Mouse (Mus musculus) cerebellum, postnatal 36 days (tissue): ENCODE data around the gene Cit.

Experiments used
- DNase-seq, 2 experiments: peaks; one replicate each; pipeline ENCODE4 v3.0.0; 2021 to 2022; ENCODE audit warnings: mixed read lengths in 2 of 2

Cit gene

DNA sequence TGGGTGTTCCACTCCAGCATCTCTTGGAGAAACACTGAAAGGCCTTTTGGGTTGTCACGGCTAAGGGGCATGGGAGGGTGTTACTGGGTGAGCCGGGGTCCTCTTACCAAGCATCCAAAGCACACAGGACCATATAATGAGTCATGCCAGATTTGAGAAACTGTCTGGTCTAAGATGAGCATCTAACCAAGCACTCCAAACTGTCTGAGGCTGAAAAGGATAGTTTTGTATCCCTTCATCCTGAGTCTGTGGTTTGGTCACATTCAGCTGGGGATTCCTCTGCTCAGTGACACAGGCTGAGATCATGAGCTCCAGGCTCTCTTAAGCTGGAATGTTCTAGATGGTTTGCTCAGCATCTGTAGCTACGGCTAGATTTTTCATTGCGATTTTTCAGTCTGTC lies 7.4 kb downstream of the Cit start:
- DNase-seq, result no peak

DNA sequence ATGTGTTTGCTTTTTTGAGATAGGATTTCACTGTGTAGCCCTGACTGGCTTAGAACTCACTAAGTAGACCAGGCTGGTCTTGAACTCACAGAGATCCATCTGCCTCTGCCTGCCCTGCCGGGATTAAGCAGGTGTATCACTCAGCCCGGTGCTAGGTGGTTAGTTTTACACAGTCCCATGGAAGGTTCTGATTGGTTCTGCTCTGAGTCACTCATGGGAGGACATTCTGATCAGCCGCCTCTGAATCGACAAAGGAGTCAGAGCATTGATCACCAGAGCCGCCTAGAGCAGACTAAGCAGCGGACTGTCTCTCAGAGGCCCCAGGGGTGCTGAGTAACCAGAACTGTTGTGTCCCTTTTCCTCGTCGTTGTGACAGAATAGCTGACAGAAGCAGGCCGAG lies 8.6 kb downstream of the Cit start:
- DNase-seq, result no peak

DNA sequence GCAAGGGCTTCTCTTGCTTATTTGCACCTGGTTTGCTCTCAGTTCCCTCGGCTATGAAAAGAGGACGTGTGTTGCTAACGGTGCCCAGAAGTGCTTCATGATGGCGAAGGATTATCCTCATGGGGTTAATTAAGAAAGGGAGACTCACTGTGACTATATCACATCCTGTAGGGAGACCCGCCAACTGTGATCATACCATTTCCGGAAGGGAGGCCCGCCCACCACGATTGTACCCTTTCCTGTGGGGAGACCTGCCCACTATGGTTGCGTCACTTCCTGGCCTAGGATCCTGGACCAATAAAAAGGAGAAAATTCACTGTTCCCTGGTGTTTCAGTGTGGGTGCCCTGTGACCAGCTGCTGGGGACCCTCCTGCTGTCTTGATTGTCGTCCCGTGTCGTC lies 9.3 kb downstream of the Cit start:
- no peak for DNase-seq

DNA sequence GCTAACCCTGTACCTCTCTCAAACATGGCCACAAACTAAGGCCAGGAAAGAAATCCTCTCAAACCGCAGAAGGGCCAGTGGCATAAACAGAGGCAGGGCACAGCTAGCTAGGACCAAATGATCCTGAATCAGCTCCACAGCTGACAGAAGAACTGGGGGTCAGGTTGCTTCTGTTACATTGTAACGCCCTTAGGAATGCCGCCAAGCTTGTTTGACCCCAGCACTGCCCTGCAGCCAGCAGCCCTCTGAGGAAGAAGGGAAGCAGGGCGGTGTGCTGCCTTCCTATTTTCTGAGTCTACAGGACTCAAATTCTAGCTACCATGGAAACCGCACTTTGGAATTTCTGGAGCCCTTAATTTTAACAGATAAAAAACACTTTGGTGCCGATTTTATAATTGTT lies 13.6 kb downstream of the Cit start:
- no peak for DNase-seq

DNA sequence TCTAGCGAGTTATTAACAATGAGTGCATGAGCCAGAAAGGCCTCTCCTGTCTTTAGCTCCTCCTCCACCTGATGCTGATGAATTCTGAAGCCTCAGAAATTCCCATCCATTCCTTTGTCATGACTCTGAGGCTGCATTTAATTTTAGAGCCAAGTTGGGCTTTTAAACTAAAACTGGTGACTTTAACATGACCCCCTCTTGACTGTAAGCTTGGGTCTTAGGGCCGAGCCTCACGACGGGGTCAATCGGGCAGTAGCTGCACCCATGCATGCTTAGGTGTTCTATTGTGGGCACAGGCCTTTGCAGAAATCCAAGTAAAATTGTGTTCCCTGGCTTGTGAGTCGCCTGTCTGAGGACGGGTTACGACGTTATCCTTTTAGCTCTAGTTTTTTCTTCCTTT lies 14.4 kb downstream of the Cit start:
- no peak for DNase-seq

DNA sequence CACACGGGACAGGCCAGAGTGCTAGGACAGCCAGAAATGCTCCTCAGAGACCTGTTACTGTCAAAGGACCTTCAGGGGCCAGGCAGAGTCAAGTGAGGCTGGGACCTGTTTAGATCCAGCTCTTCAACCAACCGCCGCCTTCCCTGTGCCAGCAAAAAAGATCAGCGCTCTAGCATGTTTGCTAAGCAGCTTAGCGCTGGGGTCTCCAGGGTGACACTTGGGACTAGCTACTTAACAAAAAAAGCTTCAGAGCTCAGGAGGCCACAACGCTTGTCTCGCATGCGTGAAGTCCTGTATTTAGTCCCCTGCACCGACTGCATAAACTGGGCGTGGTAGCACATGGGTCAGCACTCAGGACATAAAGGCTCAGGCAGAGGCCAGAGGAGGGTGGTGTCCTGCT lies 16.9 kb downstream of the Cit start:
- DNase-seq, result no peak

DNA sequence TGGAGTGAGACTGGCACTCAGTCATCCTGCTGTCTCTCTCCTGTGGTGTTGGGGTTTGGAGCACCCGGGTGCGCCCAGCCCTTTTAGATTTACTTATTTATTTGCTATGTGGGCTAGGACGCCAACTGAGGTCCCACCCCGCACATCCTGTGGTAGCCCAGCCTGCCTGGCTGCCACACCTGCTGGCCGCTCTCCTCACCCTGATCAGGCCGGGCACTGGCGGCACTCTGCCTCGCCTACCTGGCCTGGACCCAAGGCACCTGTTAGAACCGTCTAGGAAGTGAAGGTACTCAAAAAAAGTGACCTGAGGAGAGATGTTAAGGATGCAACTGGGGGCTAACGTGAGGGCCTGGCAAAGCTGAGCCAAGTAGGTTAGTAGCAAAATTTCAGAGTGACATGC lies 17.4 kb downstream of the Cit start:
- no peak for DNase-seq

DNA sequence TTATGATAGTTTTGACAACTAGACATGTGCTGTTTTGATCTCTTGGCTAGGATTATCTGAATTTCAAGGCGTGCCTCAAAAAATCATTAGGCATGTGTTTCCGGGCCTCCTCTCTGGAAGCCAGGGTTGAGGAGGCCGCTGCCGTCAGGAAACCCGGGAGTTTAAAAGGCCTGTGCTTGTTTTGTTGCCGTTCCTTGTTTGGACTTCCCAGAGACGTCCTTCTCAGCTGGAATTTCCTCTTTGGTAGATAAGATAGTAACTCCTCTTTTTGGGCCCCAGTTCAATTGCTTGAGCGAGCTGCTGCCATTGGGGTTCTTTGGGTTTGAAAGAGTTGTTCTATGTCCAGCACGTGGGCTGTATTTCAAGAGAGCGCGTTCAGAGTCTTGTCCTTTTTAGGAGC lies 21.2 kb downstream of the Cit start:
- DNase-seq, result no peak

DNA sequence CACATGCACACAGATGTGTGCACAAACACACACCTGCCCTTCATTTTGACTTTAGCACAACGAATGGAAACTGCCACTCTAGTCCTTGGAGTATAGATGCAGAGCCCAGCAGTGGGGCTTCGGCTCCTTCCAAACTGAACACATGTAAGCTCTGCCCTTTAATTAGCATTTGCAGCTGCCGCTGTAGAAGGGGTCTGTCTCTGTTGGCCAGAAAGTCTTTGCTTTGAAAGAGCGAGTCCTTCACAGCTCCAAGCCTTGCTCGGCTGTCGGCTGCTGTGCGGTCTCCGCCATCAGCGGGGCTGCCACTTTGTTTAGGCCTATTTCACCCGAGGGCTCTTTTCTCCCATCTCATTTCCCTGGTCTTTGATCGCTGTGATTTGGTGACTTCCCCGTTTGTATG lies 23.5 kb downstream of the Cit start:
- no peak for DNase-seq

DNA sequence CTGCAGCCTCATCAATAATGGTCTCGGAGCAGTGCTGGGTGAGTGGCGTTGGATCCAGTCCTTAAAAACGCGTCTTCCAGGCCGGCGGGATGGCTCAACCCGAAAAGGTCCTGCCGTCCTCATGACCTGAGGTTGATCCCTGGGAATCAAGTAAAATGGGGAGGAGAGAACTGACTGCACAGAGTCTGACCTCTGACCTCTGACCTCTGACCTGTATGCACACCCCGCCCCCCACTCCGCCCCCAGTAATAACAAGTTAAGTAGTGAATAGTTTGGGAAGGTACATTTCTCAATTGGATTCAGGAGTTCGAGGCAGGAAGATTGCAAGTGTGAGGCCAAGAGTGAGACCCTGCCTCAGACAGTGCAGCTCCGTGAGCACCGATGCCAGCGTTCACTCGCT lies 24.1 kb downstream of the Cit start:
- no peak for DNase-seq

DNA sequence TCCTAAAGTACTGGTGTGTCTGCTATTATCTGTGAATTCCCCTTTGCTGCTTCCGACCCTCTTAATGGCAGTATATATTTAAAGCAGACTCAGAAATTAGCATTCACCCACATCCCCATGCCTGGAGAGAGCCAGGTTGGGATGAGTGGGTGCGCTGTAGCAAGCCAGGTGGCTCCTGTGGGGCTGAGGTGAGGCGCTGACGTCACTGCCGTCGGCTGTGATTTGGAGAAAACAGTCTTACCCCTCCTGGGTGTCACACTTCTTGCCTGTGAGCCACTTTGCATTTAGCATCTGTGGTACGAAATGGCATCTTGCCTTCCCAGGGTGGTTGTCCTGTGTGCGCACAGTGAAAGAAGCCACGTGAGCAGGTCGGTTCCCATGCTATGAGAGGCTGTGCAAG lies 26.1 kb downstream of the Cit start:
- DNase-seq, result no peak

DNA sequence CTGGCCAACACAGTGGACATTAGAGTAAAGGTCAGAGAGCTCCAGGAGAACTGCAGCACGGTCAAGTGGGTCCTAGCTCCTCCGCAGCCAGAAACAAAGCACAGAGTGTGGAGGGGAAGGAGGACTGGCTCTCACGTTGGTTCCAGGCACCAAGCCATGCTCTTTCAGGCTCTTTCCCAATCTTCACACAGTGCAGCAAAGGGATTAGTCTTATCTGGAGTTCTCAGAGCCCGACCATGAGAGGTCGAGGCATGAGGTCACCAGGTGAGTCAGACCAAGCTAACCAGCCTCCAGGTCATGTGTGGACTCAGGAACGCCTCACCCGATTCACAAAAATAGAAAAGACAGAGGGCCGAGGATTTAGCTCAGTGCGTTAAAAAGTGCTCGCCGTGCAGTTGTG lies 27.0 kb downstream of the Cit start:
- DNase-seq, result no peak

DNA sequence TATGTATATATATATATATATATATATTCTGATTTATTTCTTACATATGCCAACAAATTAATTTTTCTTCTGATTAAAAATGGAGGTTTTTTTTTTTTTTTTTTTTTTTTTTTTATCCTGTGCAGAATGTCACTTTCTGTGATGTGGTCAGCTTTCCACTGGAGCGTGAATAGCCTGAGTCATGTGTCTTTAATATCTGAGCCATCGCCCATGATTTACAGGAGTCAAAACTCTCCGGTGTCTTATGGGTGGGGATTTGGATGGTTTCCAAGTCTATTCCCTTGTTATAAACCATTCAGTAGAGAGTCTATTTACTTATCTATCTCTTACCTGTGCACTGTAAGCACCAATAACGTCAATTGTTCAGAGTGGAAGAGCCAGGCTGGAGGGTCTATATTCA lies 27.9 kb downstream of the Cit start:
- DNase-seq, result no peak

DNA sequence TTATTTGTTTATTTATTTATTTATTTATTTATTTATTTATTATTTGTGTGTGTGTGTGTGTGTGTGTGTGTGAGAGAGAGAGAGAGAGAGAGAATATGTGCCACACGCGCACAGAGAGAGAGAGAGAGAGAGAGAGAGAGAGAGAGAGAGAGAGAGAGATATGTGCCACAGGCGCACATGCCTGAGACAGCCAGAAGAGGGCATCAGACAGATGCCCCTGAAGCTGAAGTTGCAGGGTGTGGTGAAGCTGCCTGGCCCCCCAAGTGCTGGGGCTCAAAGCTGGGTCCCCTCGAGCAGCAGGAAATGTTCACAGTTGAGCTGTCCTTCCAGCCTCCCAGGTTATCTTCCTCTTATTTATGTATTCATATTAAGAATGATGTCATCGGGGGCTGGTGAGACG lies 32.3 kb downstream of the Cit start:
- no peak for DNase-seq

DNA sequence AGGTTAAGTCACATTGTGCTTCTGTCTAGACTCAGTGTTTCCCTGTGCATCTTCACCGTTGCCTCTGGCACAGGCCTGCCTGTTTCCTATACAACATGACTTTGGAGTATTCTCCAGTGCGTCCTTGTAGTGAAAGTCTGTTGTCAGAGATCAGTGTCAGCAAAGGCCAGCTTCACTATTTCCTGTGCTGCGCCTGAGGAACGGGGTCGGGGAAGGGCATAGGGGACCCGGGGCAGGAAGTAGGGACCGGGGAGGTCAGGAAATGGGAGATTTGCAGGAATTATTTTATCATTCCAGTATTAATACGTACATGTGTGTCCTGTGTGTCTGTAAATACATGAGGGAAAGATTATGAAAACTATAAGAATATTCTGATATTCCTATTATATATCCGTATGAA lies 37.1 kb downstream of the Cit start:
- DNase-seq, result no peak

DNA sequence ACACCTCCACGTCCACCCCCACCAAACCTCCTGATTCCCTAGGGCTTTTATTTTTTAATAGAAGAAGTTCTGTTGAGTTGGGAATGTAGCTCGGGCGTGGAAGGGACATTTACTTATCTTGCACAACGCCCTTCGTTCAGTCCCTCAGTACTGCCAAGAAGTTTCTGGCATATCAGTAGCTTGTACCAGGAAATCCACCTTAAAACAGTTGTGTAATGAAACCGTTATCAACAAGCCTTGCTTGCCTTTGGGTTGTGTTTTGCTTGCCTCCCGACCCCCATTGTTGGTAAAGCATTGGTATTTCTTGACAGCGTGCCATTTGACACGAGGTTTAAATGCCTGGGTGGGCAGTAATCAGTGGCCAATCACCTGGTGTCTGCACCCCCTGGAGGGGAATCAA lies 39.4 kb downstream of the Cit start:
- DNase-seq, result no peak

DNA sequence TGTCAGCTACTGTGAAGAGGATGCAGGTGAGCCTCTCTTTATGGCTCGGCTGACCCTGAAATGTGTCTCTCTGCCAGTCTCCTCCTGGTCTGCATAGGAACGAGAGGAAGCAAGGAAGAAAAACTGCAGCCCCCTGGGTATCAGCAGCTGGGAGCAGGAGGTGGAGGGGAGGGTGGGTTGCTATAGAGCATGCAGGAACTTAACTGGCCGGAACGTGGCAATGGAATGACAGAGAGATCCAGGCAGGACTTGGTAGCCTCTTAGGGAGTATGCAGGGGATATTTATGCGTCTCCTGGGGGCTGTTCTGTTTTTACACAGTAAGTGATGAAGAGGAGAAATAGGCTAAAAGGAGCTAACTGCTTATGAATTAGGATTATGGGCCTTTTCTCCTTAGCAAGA lies 48.7 kb downstream of the Cit start:
- DNase-seq, result no peak

DNA sequence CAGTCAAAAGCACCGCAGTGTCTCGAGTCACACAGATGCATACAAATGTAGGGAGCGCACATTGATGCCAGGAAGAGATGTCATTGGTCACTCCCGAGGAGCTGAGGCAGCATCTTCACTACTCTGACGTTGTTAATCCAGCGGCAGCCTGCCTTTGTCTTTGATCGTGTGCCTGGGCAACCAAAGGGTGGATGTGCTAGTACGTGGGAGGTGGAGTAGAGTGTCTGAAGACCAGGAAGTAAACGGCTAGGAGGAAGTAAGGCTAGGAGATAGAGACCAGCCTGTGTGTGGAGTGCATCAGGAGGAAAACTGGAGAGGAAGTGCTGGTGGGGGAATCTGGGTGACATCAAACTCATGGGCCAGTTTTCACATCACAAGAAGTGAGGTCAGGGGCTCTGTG lies 52.0 kb downstream of the Cit start:
- no peak for DNase-seq

DNA sequence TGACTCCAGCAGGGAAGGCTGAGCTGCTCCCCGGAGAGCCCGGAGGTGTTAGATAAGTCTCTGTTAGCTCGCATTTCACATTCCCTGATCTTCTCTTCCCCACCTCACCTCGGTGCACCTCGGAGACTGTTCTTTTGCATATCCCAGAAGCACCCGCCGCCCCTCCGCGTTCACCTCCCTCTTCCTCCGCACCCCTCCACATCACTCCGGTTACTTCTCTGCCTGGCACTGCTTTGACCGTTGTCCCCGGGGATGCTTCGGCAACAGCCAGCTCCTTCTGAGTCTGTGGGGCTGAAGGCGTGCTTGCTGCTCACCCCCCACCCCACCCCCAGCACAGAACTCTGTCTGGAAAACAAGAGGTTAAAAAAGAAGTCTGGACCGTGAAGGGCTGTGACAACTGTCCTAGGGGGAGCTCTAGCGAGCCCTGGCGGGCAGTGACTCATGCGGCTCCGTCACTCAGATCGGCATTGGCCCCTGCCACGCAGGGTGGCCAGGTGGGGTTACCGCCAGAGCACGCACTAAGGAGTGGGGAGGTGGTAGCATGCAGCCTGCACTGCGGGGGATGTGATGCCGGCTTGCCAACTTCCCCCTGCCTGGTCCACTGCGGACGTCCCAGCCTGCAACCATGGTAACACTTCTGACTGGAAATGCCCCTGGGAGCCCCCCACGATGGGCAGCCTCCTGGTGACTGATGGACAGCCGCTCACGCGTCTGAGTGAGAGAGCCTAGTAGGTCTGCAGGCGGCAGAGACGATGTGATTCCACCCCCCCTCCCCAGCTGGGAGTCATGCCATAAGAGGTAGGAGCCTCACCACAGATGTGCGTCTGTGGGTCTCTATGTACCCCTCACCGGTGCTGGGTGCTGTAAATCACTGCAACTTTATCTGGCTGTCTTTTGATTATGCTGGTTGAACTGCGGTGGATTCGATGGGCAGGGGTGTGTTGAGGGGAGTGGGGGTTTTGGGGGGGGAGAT lies 62.2 kb downstream of the Cit start:
- DNase-seq, result peak; percentile 76 to 79

DNA sequence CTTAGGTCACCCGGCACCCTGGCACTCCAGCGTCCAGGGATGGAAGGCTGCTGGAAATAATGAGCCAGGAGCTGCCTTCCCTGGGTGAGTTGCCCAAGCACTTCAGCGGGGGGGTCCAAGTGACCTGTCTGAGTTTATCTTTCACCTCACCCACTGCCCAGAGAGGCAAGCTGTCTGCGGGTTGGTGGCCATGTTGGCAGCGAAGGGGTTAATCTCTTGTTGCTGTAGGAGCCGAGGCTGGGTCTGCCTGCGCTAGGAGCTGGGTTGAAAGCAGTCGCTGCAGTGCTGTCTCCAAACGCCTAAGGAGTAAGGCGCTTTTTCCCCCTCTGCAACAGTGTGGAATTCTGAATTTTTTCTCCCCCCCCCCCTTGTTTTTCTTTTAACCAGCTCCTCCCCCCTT lies 63.2 kb downstream of the Cit start:
- peak; percentile 64 to 66 for DNase-seq

DNA sequence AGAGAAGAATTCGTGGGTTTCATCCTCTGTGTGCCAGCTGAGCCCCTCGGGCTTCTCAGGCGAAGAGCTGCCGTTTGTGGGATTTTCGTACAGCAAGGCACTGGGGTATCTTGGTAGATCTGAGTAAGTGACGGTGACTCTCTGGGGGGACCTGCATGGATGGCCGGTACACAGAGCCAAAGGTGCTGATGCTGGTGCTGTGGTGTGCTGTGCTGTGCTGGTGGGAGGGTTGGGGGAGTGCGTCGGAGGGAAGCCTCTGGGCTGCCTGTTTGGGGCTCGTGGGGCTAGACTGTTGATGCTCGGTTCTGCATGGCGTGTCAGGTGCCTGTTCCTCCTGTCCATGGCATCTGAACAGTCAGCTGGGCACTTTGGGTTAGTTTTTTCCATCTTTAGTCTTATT lies 63.6 kb downstream of the Cit start:
- peak; percentile 27 to 44 for DNase-seq

DNA sequence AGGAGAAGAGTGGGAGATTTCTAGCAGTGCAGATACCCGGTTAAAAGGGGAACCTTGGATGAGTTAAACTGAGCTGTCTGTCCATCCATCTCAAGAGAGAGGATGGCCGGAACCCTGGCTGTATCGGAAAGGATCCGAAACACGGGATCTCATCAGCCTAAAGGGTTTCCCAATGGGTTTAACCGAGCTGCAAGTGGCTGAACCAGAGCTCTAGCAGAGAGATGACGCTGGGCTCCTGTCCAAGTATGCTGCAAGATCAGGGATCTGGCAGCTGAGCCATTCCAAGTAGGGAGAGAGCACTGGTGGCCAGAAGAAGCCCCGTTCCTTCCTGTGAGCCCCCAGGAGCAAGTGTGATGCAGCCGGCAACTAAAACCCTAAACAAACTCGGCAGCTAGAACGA lies 64.0 kb downstream of the Cit start:
- DNase-seq, result peak; percentile 64 to 72

DNA sequence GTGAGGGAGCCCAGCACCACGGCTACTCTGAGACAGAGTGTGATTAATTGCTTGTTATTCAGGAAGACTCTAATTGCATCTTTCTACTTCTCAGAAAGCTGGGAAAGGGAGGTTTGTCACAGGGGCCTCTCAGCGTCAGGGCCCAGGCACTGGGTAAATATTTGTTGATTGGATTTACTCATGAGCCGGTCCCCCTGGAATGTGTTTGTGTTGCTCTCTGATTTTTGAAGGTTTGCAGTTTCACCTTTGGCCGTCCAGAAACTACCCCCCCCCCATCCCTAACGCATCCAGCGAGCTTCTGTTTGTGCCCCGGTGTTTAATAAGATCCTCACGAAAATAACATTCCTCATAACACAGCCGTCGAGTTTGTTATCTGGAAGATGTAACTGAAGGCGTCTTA lies 65.4 kb downstream of the Cit start:
- DNase-seq, result no peak

DNA sequence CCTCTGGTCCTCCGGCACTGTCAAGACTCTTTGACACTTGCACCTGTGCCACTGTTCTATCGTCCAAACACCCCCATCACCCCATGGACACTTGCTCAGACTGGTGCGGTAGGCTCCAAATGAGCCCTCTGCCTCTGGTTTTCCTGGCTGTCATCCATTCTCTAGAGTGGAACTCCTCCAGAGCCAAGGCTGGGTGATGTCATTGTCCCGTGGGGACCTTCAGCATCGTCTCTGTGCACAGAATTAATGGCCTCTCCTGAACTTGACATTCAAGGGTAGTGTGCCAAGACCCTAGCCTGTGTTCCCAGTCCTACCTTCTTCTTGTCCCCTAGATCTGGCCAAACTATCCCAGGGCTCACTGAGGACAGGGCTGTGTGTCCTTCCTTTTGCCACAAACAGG lies 70.4 kb downstream of the Cit start:
- DNase-seq, result no peak

DNA sequence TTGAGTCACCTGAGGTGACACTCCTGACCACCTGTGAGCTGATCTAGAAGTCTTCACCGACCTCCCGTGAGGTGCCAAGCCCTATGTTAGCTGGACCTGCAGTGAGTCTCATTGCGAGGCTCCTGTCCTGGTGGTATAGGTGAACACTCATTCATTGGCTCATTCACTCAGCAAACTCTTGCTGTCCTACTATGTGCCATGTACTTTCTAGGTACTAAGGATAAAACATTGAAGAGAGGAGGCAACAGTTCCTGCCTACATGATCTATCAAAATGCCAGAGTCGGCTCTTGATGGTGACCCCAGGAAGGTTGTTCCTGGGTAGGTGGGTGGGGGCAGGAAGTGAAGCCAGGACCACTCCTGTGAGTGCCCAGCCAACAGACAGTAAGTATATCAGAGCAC lies 72.9 kb downstream of the Cit start:
- no peak for DNase-seq
